Mouse (Mus musculus) E14TG2a.4 (cell line): ENCODE measurements around the gene Gm5269.

Experiments used
- CTCF ChIP-seq: conservative IDR thresholded peaks from 2 replicates; pipeline ENCODE4 v1.5.1; 2014; ENCODE audit warnings: low read length
- NANOG ChIP-seq: IDR thresholded peaks from 2 replicates; pipeline ENCODE4 v1.6.1; 2014; ENCODE audit warnings: borderline replicate concordance, low read length, mixed read lengths

- TF ChIP-seq CTCF (no peak), NANOG (no peak)
Measured at GRCm38 (mm10) chr1:45864564-45865014, 25.5 kb downstream of the Gm5269 start.
